Mouse (Mus musculus): Measurements from ENCODE around the gene Gm11541.
"Not testable (repeated sequence)": the region's sequence is repeated elsewhere in the genome, so short reads cannot be mapped to it uniquely, and the experiment has no call there.

Gm11541 gene

GRCm38 (mm10) chr11:94701401-94702215, 2.7 kb downstream of the Gm11541 start:
- in situ Hi-C loops (cut with MboI; ENCODE audit: low pct_unique_long_range_greater_than_20kb in 1 of 2, low sequenced_read_pairs in 2 of 2, unreplicated experiment in 1 of 2) = no loop called here

GRCm38 (mm10) chr11:94699399-94699798, 4.9 kb downstream of the Gm11541 start:
- in situ Hi-C loops (cut with MboI; ENCODE audit: low pct_unique_long_range_greater_than_20kb in 1 of 2, low sequenced_read_pairs in 2 of 2, unreplicated experiment in 1 of 2) = no loop called here

- in situ Hi-C loops (cut with MboI; ENCODE audit: low pct_unique_long_range_greater_than_20kb in 1 of 2, low sequenced_read_pairs in 2 of 2, unreplicated experiment in 1 of 2) = no loop called here
These were observed 6.4 kb downstream of the Gm11541 start for GRCm38 (mm10) chr11:94697703-94698464.

- in situ Hi-C loops (cut with MboI; ENCODE audit: low pct_unique_long_range_greater_than_20kb in 1 of 2, low sequenced_read_pairs in 2 of 2, unreplicated experiment in 1 of 2) = no loop called here
These were observed 7.2 kb downstream of the Gm11541 start for GRCm38 (mm10) chr11:94697140-94697539.

- in situ Hi-C loops (cut with MboI; ENCODE audit: low pct_unique_long_range_greater_than_20kb in 1 of 2, low sequenced_read_pairs in 2 of 2, unreplicated experiment in 1 of 2) = no loop called here
These were observed 8.8 kb downstream of the Gm11541 start for GRCm38 (mm10) chr11:94695508-94695907.

GRCm38 (mm10) chr11:94692502-94692901, 11.8 kb downstream of the Gm11541 start:
- in situ Hi-C loops (cut with MboI; ENCODE audit: low pct_unique_long_range_greater_than_20kb in 1 of 2, low sequenced_read_pairs in 2 of 2, unreplicated experiment in 1 of 2) = not testable (repeated sequence)

GRCm38 (mm10) chr11:94687178-94687577, 17.1 kb downstream of the Gm11541 start:
- in situ Hi-C loops (cut with MboI; ENCODE audit: low pct_unique_long_range_greater_than_20kb in 1 of 2, low sequenced_read_pairs in 2 of 2, unreplicated experiment in 1 of 2) = no loop called here

GRCm38 (mm10) chr11:94682427-94682826, 21.9 kb downstream of the Gm11541 start:
- in situ Hi-C loops (cut with MboI; ENCODE audit: low pct_unique_long_range_greater_than_20kb in 1 of 2, low sequenced_read_pairs in 2 of 2, unreplicated experiment in 1 of 2) = no loop called here

GRCm38 (mm10) chr11:94681640-94682039, 22.7 kb downstream of the Gm11541 start:
- in situ Hi-C loops (cut with MboI; ENCODE audit: low pct_unique_long_range_greater_than_20kb in 1 of 2, low sequenced_read_pairs in 2 of 2, unreplicated experiment in 1 of 2) = no loop called here

GRCm38 (mm10) chr11:94680639-94681038, 23.7 kb downstream of the Gm11541 start:
- in situ Hi-C loops (cut with MboI; ENCODE audit: low pct_unique_long_range_greater_than_20kb in 1 of 2, low sequenced_read_pairs in 2 of 2, unreplicated experiment in 1 of 2) = no loop called here

GRCm38 (mm10) chr11:94677607-94678145, 26.6 kb downstream of the Gm11541 start:
- in situ Hi-C loops (cut with MboI; ENCODE audit: low pct_unique_long_range_greater_than_20kb in 1 of 2, low sequenced_read_pairs in 2 of 2, unreplicated experiment in 1 of 2) = no loop called here

- in situ Hi-C loops (cut with MboI; ENCODE audit: low pct_unique_long_range_greater_than_20kb in 1 of 2, low sequenced_read_pairs in 2 of 2, unreplicated experiment in 1 of 2) = no loop called here
These were observed 27.3 kb downstream of the Gm11541 start, which contains the start of gene Xylt2 for GRCm38 (mm10) chr11:94676754-94677606. Xylt2 (minus strand) TSS chr11:94677515.

GRCm38 (mm10) chr11:94676308-94676707, 28.0 kb downstream of the Gm11541 start:
- in situ Hi-C loops (cut with MboI; ENCODE audit: low pct_unique_long_range_greater_than_20kb in 1 of 2, low sequenced_read_pairs in 2 of 2, unreplicated experiment in 1 of 2) = no loop called here

- in situ Hi-C loops (cut with MboI; ENCODE audit: low pct_unique_long_range_greater_than_20kb in 1 of 2, low sequenced_read_pairs in 2 of 2, unreplicated experiment in 1 of 2) = no loop called here
These were observed 28.9 kb downstream of the Gm11541 start for GRCm38 (mm10) chr11:94675446-94675845.

- in situ Hi-C loops (cut with MboI; ENCODE audit: low pct_unique_long_range_greater_than_20kb in 1 of 2, low sequenced_read_pairs in 2 of 2, unreplicated experiment in 1 of 2) = no loop called here
These were observed 29.3 kb downstream of the Gm11541 start for GRCm38 (mm10) chr11:94674984-94675383.

- in situ Hi-C loops (cut with MboI; ENCODE audit: low pct_unique_long_range_greater_than_20kb in 1 of 2, low sequenced_read_pairs in 2 of 2, unreplicated experiment in 1 of 2) = no loop called here
These were observed 39.0 kb downstream of the Gm11541 start for GRCm38 (mm10) chr11:94665281-94665680.

GRCm38 (mm10) chr11:94661344-94661743, 43.0 kb downstream of the Gm11541 start:
- in situ Hi-C loops (cut with MboI; ENCODE audit: low pct_unique_long_range_greater_than_20kb in 1 of 2, low sequenced_read_pairs in 2 of 2, unreplicated experiment in 1 of 2) = no loop called here

GRCm38 (mm10) chr11:94653663-94654436, 50.4 kb downstream of the Gm11541 start, which contains the start of the genes Mrpl27 and Eme1:
Mrpl27 (plus strand) TSS chr11:94653767.
Eme1 (minus strand) TSS chr11:94653964.
- in situ Hi-C loops (cut with MboI; ENCODE audit: low pct_unique_long_range_greater_than_20kb in 1 of 2, low sequenced_read_pairs in 2 of 2, unreplicated experiment in 1 of 2) = no loop called here
